Mouse (Mus musculus) inflammation-experienced regulatory T-cells, adult 6 months (primary cell): ENCODE data around the gene Zfp750. TPM values are rescaled to one million over a fixed set of nuclear protein-coding genes. Genes with fewer than 3 reads are reported as not detected.
A peak's percentile ranks its signal among the peaks of the same experiment; 100 is the strongest.

Source experiments
- ATAC-seq: one replicate; pipeline ENCODE4 v1.8.0; 2017
- polyA plus RNA-seq, 3 experiments: library from polyadenylated mRNA; unstranded; fragments of 100-300 nt; shearing (Covaris generic); gene quantifications; one replicate each; pipeline ENCODE4 v1.2.1; 2017

The Zfp750 gene
- polyA plus RNA-seq, 3 experiments from 2014 or later, result 0.78 to 1.3 (median 0.94) TPM

GRCm38 (mm10) chr11:121536528-121536927 is 17.4 kb upstream of the Zfp750 start:
- ATAC-seq, result no peak

- no peak for ATAC-seq
Measured at GRCm38 (mm10) chr11:121529747-121530146, 10.6 kb upstream of the Zfp750 start.

GRCm38 (mm10) chr11:121524191-121524590 is 5.1 kb upstream of the Zfp750 start:
- ATAC-seq, result no peak

GRCm38 (mm10) chr11:121522156-121522762 is 3.1 kb upstream of the Zfp750 start:
- ATAC-seq, result no peak

- ATAC-seq, result no peak
Measured at GRCm38 (mm10) chr11:121520761-121521160, 1.6 kb upstream of the Zfp750 start.

GRCm38 (mm10) chr11:121519703-121520102 is 570 bp upstream of the Zfp750 start:
- ATAC-seq, result no peak

- ATAC-seq, result no peak
Measured at GRCm38 (mm10) chr11:121517687-121518465, 1.3 kb downstream of the Zfp750 start.

GRCm38 (mm10) chr11:121516906-121517305 is 2.2 kb downstream of the Zfp750 start:
- ATAC-seq, result no peak

- ATAC-seq, result no peak
Measured at GRCm38 (mm10) chr11:121515996-121516395, 3.1 kb downstream of the Zfp750 start.

- no peak for ATAC-seq
Measured at GRCm38 (mm10) chr11:121512896-121513572, 6.1 kb downstream of the Zfp750 start.

GRCm38 (mm10) chr11:121510512-121511246 is 8.5 kb downstream of the Zfp750 start:
- no peak for ATAC-seq

GRCm38 (mm10) chr11:121508478-121508877 is 10.7 kb downstream of the Zfp750 start:
- no peak for ATAC-seq

- ATAC-seq, result no peak
Measured at GRCm38 (mm10) chr11:121502000-121502860, 16.9 kb downstream of the Zfp750 start.

- no peak for ATAC-seq
Measured at GRCm38 (mm10) chr11:121501525-121501924, 17.6 kb downstream of the Zfp750 start.

GRCm38 (mm10) chr11:121500595-121500994 is 18.5 kb downstream of the Zfp750 start:
- ATAC-seq, result no peak

GRCm38 (mm10) chr11:121490651-121491050 is 28.5 kb downstream of the Zfp750 start:
- ATAC-seq, result no peak

- ATAC-seq, result no peak
Measured at GRCm38 (mm10) chr11:121485882-121486281, 33.3 kb downstream of the Zfp750 start.

GRCm38 (mm10) chr11:121481129-121481528 is 38.0 kb downstream of the Zfp750 start:
- ATAC-seq, result no peak

GRCm38 (mm10) chr11:121479476-121480203 is 39.5 kb downstream of the Zfp750 start:
- no peak for ATAC-seq

- peak; percentile 65 for ATAC-seq
Measured at GRCm38 (mm10) chr11:121475699-121476415, 43.3 kb downstream of the Zfp750 start.
